Mouse (Mus musculus) embryonic facial prominence, embryonic 14.5 days (tissue): ENCODE measurements around the gene Armh1. TPM values are rescaled to one million over a fixed set of nuclear protein-coding genes. Genes with fewer than 3 reads are reported as not detected.
A peak's percentile ranks its signal among the peaks of the same experiment; 100 is the strongest.

Source experiments
- ATAC-seq: fragments of 200-750 bp; cut with Nextera tagmentation; 2 replicates; pipeline ENCODE4 v1.8.0; 2017; ENCODE audit warnings: low read depth, moderate number of reproducible peaks, moderate TSS enrichment
- DNase-seq: peaks from one replicate; pipeline ENCODE4 v3.0.0-alpha.2; 2015; ENCODE audit warnings: low spot score
- H3K27ac ChIP-seq: fragments of 300-500 bp; sonication (generic); replicated peaks from 2 replicates; pipeline ENCODE4 v1.5.1; 2014; ENCODE audit warnings: low read depth, mild to moderate bottlenecking, low read length, moderate library complexity
- H3K27me3 ChIP-seq: fragments of 300-500 bp; sonication (generic); replicated peaks from 2 replicates; pipeline ENCODE4 v1.6.1; 2014; ENCODE audit warnings: low read length; ENCODE audit not compliant: control insufficient read depth, insufficient read depth
- H3K36me3 ChIP-seq: fragments of 300-500 bp; sonication (generic); 2 replicates; pipeline ENCODE4 v1.6.1; 2014; ENCODE audit warnings: low read length, mixed read lengths; ENCODE audit not compliant: control insufficient read depth, insufficient read depth
- H3K4me1 ChIP-seq: fragments of 300-500 bp; sonication (generic); 2 replicates; pipeline ENCODE4 v1.6.1; 2014; ENCODE audit warnings: antibody characterized with exemption, low read length; ENCODE audit not compliant: control insufficient read depth, insufficient read depth
- H3K4me2 ChIP-seq: fragments of 300-500 bp; sonication (generic); 2 replicates; pipeline ENCODE4 v1.6.1; 2014; ENCODE audit warnings: low read depth, mild to moderate bottlenecking, low read length, moderate library complexity, mixed read lengths
- H3K4me3 ChIP-seq: fragments of 300-500 bp; sonication (generic); 2 replicates; pipeline ENCODE4 v1.5.1; 2014; ENCODE audit warnings: low read depth, mild to moderate bottlenecking, low read length
- H3K9ac ChIP-seq: fragments of 300-500 bp; sonication (generic); 2 replicates; pipeline ENCODE4 v1.6.1; 2014; ENCODE audit warnings: low read depth, mild to moderate bottlenecking, low read length, moderate library complexity, mixed read lengths
- H3K9me3 ChIP-seq: fragments of 300-500 bp; sonication (generic); 2 replicates; pipeline ENCODE4 v1.6.1; 2016; ENCODE audit warnings: low read length; ENCODE audit not compliant: control insufficient read depth
- WGBS: fragments of 180-500 bp; shearing (Covaris S2); extraction: QIAGEN DNeasy Blood & Tissue Kit; methylation state at CpG from one replicate; pipeline ENCODE4 v1.1.7; 2014; 5-methylcytosine and 5-hydroxymethylcytosine counted together
- polyA plus RNA-seq: library from polyadenylated mRNA; unstranded; fragments of >200 nt; fragmentation: Nextera tagmentation; extraction: Ambion mirVana; gene quantifications from 2 replicates; pipeline ENCODE4 v1.2.1, GENCODE M21; 2014

Armh1 gene
- polyA plus RNA-seq, 1 experiment from 2014 or later, result 1.8 TPM

GRCm38 (mm10) chr4:117283271-117284191 is 31.6 kb upstream of the Armh1 start:
- 40% methylated on average over 22 of the region's 22 CpGs for WGBS
- Histone ChIP-seq H3K36me3 (peaks cover 88% of the 10 kb centered on the region), H3K9me3 (no peaks in the 10 kb centered on the region), H3K4me3 (no peak overlapping the region), H3K27ac (0 out of 2 replicates have a peak overlapping the region, but pooled peaks have one; percentile 34), H3K27me3 (no peaks in the 10 kb centered on the region), H3K4me1 (0 out of 2 replicates have a peak, but pooled peaks cover 8% of the 10 kb centered on the region), H3K4me2 (no peak overlapping the region), H3K9ac (no peak overlapping the region)
- ATAC-seq, result peak; percentile 71
- peak; percentile 70 for DNase-seq

DNA sequence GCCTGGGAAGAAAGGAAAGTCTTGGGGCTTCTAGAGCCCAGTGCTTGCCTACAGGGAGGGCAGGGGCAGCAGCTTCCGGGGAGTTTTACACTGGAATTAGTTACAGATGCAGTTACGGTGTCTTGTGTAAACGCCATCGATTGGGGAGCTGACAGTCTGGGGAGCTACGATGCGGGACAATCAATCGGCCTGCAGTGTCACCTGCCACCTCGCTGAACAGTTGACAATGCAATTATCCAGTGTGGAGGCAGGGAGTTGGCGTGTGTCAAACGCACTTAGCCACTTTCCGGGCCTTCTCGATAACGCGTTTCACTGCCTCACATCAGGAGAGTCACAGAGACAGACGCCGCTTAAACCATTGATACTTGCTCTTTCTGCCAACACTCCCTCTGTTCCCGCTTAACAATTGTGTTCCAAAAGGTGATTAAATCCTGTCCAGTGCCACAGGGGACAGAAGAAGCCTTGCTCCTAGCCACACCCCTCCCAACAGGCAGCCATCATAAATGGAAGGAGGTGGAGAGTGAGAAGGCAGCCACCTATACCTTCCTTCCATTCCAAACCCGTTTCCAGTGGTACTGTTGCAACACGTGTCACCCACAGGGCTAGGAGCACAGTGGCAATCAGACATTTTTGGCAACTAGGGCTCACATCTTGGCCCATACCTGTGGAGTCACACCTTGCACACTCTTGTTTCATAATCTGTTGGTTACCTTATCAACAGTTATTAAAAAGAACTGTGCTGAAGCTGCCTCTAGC is 29.3 kb upstream of the Armh1 start:
- peaks cover 89% of the 10 kb centered on the region for H3K36me3 ChIP-seq
- DNase-seq, result no peak
- H3K27me3 ChIP-seq, result no peaks in the 10 kb centered on the region
- ATAC-seq, result no peak
- no peak overlapping the region for H3K27ac ChIP-seq
- no peaks in the 10 kb centered on the region for H3K9me3 ChIP-seq
- H3K9ac ChIP-seq, result no peak overlapping the region
- 61% methylated on average over 19 of the region's 19 CpGs for WGBS
- no peak overlapping the region for H3K4me2 ChIP-seq
- H3K4me1 ChIP-seq, result no peaks in the 10 kb centered on the region
- H3K4me3 ChIP-seq, result no peak overlapping the region

- Histone ChIP-seq H3K4me3 (no peak overlapping the region), H3K9me3 (no peaks in the 10 kb centered on the region), H3K27me3 (no peaks in the 10 kb centered on the region), H3K27ac (no peak overlapping the region), H3K36me3 (peaks cover 89% of the 10 kb centered on the region), H3K9ac (no peak overlapping the region), H3K4me2 (no peak overlapping the region), H3K4me1 (no peaks in the 10 kb centered on the region)
- no peak for DNase-seq
- ATAC-seq, result no peak
- 83% methylated on average over 8 of the region's 8 CpGs for WGBS
These were observed 28.5 kb upstream of the Armh1 start for GRCm38 (mm10) chr4:117280397-117280930.

DNA sequence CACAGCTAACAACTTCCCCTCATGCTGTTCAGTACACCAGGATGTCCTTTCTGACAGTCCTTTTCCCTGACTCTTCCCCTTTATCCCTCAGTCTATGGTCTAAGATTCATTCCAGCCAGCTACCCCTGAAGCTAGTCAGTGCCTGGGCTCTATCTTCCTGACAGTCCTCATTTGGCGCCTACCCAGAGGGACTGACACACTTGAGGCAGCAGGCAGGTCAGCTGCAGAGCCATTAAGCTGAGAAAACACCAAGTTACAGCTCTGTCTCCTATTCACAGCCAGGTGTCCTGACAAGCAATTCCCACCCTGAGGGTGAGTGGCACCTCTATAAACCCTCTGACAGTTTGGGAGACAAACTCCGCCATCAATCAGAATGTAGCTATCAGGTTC is 27.3 kb upstream of the Armh1 start:
- WGBS, result 77% methylated on average over 2 of the region's 2 CpGs
- Histone ChIP-seq H3K4me2 (no peak overlapping the region), H3K36me3 (peaks cover 89% of the 10 kb centered on the region), H3K27me3 (no peaks in the 10 kb centered on the region), H3K9me3 (peaks cover 7% of the 10 kb centered on the region), H3K4me1 (no peaks in the 10 kb centered on the region), H3K4me3 (no peak overlapping the region), H3K27ac (no peak overlapping the region), H3K9ac (no peak overlapping the region)
- no peak for ATAC-seq
- no peak for DNase-seq

DNA sequence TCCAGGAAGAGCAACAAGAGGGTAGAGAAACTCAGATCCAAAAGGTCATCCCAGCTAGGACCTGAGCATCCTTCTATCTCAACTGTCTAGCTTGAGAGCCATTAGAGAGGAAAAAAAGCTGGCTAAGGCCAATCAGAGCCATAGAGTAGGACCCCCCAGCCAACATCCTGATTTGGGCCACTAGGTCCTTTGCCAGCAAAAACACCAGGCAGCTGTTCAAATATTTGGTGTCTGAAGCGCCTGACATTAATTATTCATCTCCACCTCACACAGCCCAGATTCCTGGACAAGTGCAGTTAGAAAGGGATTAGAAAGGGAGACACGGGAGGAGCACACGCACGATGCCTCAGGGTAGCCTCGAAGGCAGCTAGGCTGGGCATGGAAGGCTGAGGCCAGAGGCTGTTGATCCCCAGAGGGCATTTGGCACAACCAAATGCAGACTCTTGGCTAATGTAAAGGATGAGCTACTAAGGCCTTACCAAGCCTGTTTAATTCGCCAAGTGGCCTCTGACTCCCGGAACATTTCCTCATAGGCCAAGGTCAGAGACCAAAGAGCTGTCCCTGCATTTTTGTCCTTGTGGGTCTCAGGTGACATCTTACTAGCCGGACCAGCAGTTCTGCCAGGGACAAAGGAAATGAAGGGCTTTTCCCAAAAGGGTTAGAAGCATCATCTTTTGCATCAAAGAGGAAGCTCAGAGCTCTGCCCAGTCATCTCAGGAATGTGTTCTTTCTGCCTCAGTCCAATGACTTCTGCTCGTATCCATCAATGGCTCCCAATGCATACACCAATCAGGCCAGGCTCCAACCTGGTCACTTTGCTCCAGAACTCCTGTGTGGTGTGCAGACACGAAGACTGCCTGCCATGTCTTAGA is 26.7 kb upstream of the Armh1 start:
- Histone ChIP-seq H3K9me3 (peaks cover 13% of the 10 kb centered on the region), H3K4me1 (no peaks in the 10 kb centered on the region), H3K27me3 (no peaks in the 10 kb centered on the region), H3K36me3 (peaks cover 89% of the 10 kb centered on the region), H3K9ac (no peak overlapping the region), H3K4me3 (no peak overlapping the region), H3K27ac (no peak overlapping the region), H3K4me2 (no peak overlapping the region)
- DNase-seq (no peak), ATAC-seq (no peak)
- 69% methylated on average over 10 of the region's 10 CpGs for WGBS

DNA sequence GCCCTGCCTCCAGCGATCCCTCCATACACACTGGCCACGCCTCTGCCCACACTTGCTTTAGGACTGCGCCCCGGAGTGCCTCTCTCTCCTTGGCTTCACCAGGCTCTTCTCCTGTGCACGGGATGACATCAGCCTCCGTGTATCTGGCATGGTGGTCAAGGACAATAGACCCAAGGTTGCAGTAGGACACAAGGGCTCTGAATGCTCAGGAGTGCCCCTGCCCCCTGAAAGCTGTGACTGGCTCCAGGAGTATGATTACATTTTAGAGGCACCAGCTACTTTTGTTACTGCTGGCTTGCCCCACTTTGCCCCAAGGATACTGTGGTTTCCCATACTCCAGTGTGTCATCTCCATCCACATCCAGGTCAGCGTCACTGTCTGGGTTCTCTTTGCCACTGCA is 25.8 kb upstream of the Armh1 start:
- 95% methylated on average over 7 of the region's 7 CpGs for WGBS
- Histone ChIP-seq H3K4me3 (no peak overlapping the region), H3K4me2 (no peak overlapping the region), H3K27ac (no peak overlapping the region), H3K9ac (no peak overlapping the region), H3K9me3 (peaks cover 13% of the 10 kb centered on the region), H3K36me3 (peaks cover 90% of the 10 kb centered on the region), H3K4me1 (no peaks in the 10 kb centered on the region), H3K27me3 (no peaks in the 10 kb centered on the region)
- DNase-seq (no peak), ATAC-seq (no peak)

DNA sequence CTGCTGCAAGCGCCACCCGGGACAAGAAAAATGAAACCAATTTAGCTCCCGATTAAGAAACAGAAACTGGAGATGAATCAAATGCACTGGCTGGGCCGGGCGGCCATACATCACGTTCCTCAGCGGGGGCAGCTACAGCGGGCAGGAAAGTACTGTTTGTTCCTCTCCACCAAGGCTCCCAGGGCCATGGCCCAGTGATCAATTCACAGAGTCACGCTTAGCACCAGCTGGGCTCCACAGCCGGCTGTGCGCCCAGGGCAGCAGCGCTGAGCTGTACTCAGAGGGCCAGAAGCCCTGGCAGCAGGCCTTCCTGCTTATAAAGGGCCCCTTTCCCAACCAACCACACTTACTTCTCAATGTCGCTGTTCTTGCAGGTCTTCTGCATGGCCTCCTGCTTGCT is 25.1 kb upstream of the Armh1 start:
- no peak overlapping the region for H3K4me2 ChIP-seq
- no peaks in the 10 kb centered on the region for H3K27me3 ChIP-seq
- no peak for DNase-seq
- H3K9ac ChIP-seq, result no peak overlapping the region
- peaks cover 13% of the 10 kb centered on the region for H3K9me3 ChIP-seq
- H3K36me3 ChIP-seq, result peaks cover 91% of the 10 kb centered on the region
- ATAC-seq, result no peak
- 88% methylated on average over 13 of the region's 13 CpGs for WGBS
- no peaks in the 10 kb centered on the region for H3K4me1 ChIP-seq
- no peak overlapping the region for H3K27ac ChIP-seq
- H3K4me3 ChIP-seq, result no peak overlapping the region

DNA sequence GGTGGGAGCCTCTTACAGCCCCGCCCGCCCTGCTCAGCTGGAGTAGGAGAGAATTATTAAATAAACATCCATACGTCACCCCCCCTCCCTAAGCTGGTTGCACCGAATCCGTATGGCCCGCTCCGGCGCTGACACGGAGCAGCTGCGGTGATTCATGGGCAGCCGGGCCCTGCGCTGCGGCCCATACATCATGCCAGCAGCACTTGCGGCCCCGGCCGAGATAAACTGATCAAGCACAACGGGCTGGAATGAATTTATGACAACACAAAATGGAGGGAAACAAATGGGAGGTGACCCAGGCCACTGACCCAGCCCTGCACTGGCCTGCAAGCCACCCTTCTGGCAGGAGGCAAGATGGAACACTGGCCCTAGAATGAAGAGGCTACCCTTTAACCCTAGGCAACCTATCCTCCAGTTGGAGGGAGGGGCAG is 24.4 kb upstream of the Armh1 start:
- Histone ChIP-seq H3K36me3 (peaks cover 91% of the 10 kb centered on the region), H3K4me3 (no peak overlapping the region), H3K4me1 (no peaks in the 10 kb centered on the region), H3K27me3 (no peaks in the 10 kb centered on the region), H3K9me3 (peaks cover 13% of the 10 kb centered on the region), H3K27ac (no peak overlapping the region), H3K9ac (no peak overlapping the region), H3K4me2 (no peak overlapping the region)
- DNase-seq (no peak), ATAC-seq (no peak)
- 86% methylated on average over 17 of the region's 17 CpGs for WGBS
